Mouse (Mus musculus) layer of hippocampus, adult 11-12 months (tissue): ENCODE data around the gene Scn5a.

Experiments used
- DNase-seq: peaks from one replicate; pipeline ENCODE4 v3.0.0; 2022; ENCODE audit warnings: low spot score

Scn5a gene

GRCm38 (mm10) chr9:119578636-119579438, at the start of gene Scn5a:
Gene Scn5a, minus strand, starts transcription at chr9:119579016.
- DNase-seq = no peak

GRCm38 (mm10) chr9:119627227-119627626, 48.4 kb upstream of the Scn5a start:
- DNase-seq = no peak

- no peak for DNase-seq
Measured at GRCm38 (mm10) chr9:119624151-119624550, 45.3 kb upstream of the Scn5a start.

GRCm38 (mm10) chr9:119614798-119615197, 36.0 kb upstream of the Scn5a start:
- DNase-seq = no peak

GRCm38 (mm10) chr9:119610563-119611166, 31.8 kb upstream of the Scn5a start:
- no peak for DNase-seq

- DNase-seq = no peak
Measured at GRCm38 (mm10) chr9:119606906-119607305, 28.1 kb upstream of the Scn5a start.

GRCm38 (mm10) chr9:119604607-119605006, 25.8 kb upstream of the Scn5a start:
- DNase-seq = no peak

- DNase-seq = no peak
Measured at GRCm38 (mm10) chr9:119598501-119598900, 19.7 kb upstream of the Scn5a start.

GRCm38 (mm10) chr9:119597332-119597731, 18.5 kb upstream of the Scn5a start:
- DNase-seq = no peak

- no peak for DNase-seq
Measured at GRCm38 (mm10) chr9:119589592-119589991, 10.8 kb upstream of the Scn5a start.

GRCm38 (mm10) chr9:119588763-119589449, 10.1 kb upstream of the Scn5a start:
- DNase-seq = no peak

GRCm38 (mm10) chr9:119580668-119581067, 1.9 kb upstream of the Scn5a start:
- DNase-seq = peak; percentile 69

- DNase-seq = no peak
Measured at GRCm38 (mm10) chr9:119580187-119580586, 1.4 kb upstream of the Scn5a start.

- DNase-seq = no peak
Measured at GRCm38 (mm10) chr9:119578311-119578635, 543 bp downstream of the Scn5a start.

- no peak for DNase-seq
Measured at GRCm38 (mm10) chr9:119576977-119577376, 1.8 kb downstream of the Scn5a start.

- no peak for DNase-seq
Measured at GRCm38 (mm10) chr9:119575732-119576131, 3.1 kb downstream of the Scn5a start.

- DNase-seq = no peak
Measured at GRCm38 (mm10) chr9:119574366-119574765, 4.5 kb downstream of the Scn5a start.

GRCm38 (mm10) chr9:119573009-119573408, 5.8 kb downstream of the Scn5a start:
- no peak for DNase-seq

GRCm38 (mm10) chr9:119571411-119571888, 7.4 kb downstream of the Scn5a start:
- DNase-seq = no peak

- no peak for DNase-seq
Measured at GRCm38 (mm10) chr9:119570652-119571051, 8.2 kb downstream of the Scn5a start.

- no peak for DNase-seq
Measured at GRCm38 (mm10) chr9:119568732-119569131, 10.1 kb downstream of the Scn5a start.

- DNase-seq = no peak
Measured at GRCm38 (mm10) chr9:119567800-119568199, 11.0 kb downstream of the Scn5a start.

GRCm38 (mm10) chr9:119566214-119566613, 12.6 kb downstream of the Scn5a start:
- DNase-seq = no peak
